ENCODE assay signal across 15 mouse cellular contexts in the genomic region with DNA sequence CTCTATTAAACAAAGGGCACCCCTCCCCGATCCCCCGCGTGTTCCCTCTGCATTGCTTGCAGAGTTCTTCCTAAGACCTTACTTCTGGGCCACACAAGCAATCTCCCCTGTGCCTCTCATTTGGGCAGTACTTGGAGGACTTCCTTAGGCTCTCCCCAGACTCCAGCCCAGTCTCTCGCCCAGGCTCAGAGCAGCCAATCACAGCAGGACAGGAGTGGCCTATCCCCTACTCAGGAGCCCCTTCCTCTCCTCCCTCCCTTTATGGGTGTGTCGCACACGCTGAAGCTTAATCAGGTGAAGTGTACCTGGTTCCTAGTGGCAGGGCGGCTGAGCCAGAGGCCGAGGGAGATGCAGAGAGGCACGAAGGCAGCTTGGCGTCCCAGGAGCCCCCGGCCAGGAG. TPM values are rescaled to one million over a fixed set of nuclear protein-coding genes. Genes with fewer than 3 reads are reported as not detected.
A peak's percentile ranks its signal among the peaks of the same experiment; 100 is the strongest.
DNase-seq lines count a peak whose midpoint lies in the region; ATAC-seq and TF ChIP-seq lines count a peak whose summit lies in the region.
"Had no signal": no experiment of that assay in that cellular context is flagged by ENCODE, and none has a peak within 500 bp of the region (broad histone marks: within the 10 kb centered on the region; RNA-seq: fewer than 3 reads in every experiment).

No protein-coding gene starts in this region.

- no peaks in the 10 kb centered on the region for H3K79me2 ChIP-seq in myocyte (ENCODE audit: control insufficient read depth, insufficient read depth)

- no peak overlapping the region for H3ac ChIP-seq in myocyte (ENCODE audit: control insufficient read depth, insufficient read length)

- peak overlapping the region; percentile 11; the same call in 1 of the 2 replicates for H3K4me2 ChIP-seq in hindbrain, embryonic 12.5 days (replicated peaks)
- H3K4me2 ChIP-seq in hindbrain, embryonic 13.5 days: no peak overlapping the region
- no peak overlapping the region for H3K4me2 ChIP-seq in lung, embryonic 16.5 days (ENCODE audit: low read depth, low read length)
- H3K4me2 ChIP-seq in embryonic facial prominence, embryonic 15.5 days (replicated peaks): peak overlapping the region; percentile 27; the same call in 1 of the 2 replicates
- H3K4me2 ChIP-seq in myocyte (ENCODE audit: low read depth): peak overlapping the region; percentile 18
- H3K4me2 ChIP-seq: liver, embryonic 12.5 days had no signal

- peaks cover 8% of the 10 kb centered on the region for H3K4me1 ChIP-seq in hindbrain, embryonic 12.5 days
- H3K4me1 ChIP-seq in hindbrain, embryonic 13.5 days (replicated peaks): peaks cover 18% of the 10 kb centered on the region
- peaks cover 7% of the 10 kb centered on the region for H3K4me1 ChIP-seq in lung, embryonic 16.5 days (replicated peaks; ENCODE audit: control insufficient read depth, insufficient read depth, low read length)
- H3K4me1 ChIP-seq in embryonic facial prominence, embryonic 15.5 days: peaks cover 15% of the 10 kb centered on the region
- H3K4me1 ChIP-seq: liver, embryonic 12.5 days had no signal

- no peak for DNase-seq in lung, postnatal 10 days
- no peak for DNase-seq in layer of hippocampus, adult 9-11 months
- no peak for DNase-seq in testis, postnatal 14 days (ENCODE audit: low spot score)
- DNase-seq: cerebellum, adult 2 months; kidney, postnatal 4 days had no signal

- H3K9ac ChIP-seq in hindbrain, embryonic 12.5 days: no peak overlapping the region
- H3K9ac ChIP-seq in hindbrain, embryonic 13.5 days: no peak overlapping the region
- no peak overlapping the region for H3K9ac ChIP-seq in lung, embryonic 16.5 days (ENCODE audit: low read length)
- no peak overlapping the region for H3K9ac ChIP-seq in embryonic facial prominence, embryonic 15.5 days
- H3K9ac ChIP-seq: hindbrain, embryonic 15.5 days; liver, embryonic 12.5 days had no signal

- no peak for ATAC-seq in hindbrain, embryonic 12.5 days (ENCODE audit: low FRiP score)
- no peak for ATAC-seq in hindbrain, embryonic 13.5 days (ENCODE audit: low FRiP score)
- peak; percentile 91 for ATAC-seq in lung, embryonic 16.5 days (ENCODE audit: low read depth)
- ATAC-seq in embryonic facial prominence, embryonic 15.5 days (ENCODE audit: insufficient number of reproducible peaks, low FRiP score, low TSS enrichment, low read depth): peak; percentile 56; the same call in 1 of the 2 replicates
- ATAC-seq: liver, embryonic 12.5 days had no signal

- WGBS in hindbrain, embryonic 12.5 days: 23% methylated on average over 11 of the region's 11 CpGs
- WGBS in hindbrain, embryonic 13.5 days: 26% methylated on average over 11 of the region's 11 CpGs
- WGBS in lung, embryonic 16.5 days: 11% methylated on average over 11 of the region's 11 CpGs
- WGBS in embryonic facial prominence, embryonic 15.5 days: 21% methylated on average over 11 of the region's 11 CpGs

- peaks cover 4% of the 10 kb centered on the region; the same call in 1 of the 2 replicates for H3K36me3 ChIP-seq in hindbrain, embryonic 12.5 days
- peaks cover 10% of the 10 kb centered on the region for H3K36me3 ChIP-seq in hindbrain, embryonic 13.5 days
- no peaks in the 10 kb centered on the region for H3K36me3 ChIP-seq in lung, embryonic 16.5 days (ENCODE audit: control insufficient read depth, insufficient read depth, low read length)
- peaks cover 2% of the 10 kb centered on the region; the same call in 1 of the 2 replicates for H3K36me3 ChIP-seq in embryonic facial prominence, embryonic 15.5 days
- no peaks in the 10 kb centered on the region for H3K36me3 ChIP-seq in myocyte (ENCODE audit: control insufficient read depth, insufficient read depth)

- H3K27me3 ChIP-seq in hindbrain, embryonic 12.5 days: peaks cover 13% of the 10 kb centered on the region
- peaks cover 29% of the 10 kb centered on the region for H3K27me3 ChIP-seq in hindbrain, embryonic 13.5 days
- no peaks in the 10 kb centered on the region for H3K27me3 ChIP-seq in lung, embryonic 16.5 days (ENCODE audit: control insufficient read depth, insufficient read depth, low read depth, low read length)
- no peaks in the 10 kb centered on the region for H3K27me3 ChIP-seq in embryonic facial prominence, embryonic 15.5 days
- peaks cover 5% of the 10 kb centered on the region for H3K27me3 ChIP-seq in myocyte (ENCODE audit: control insufficient read depth, insufficient read depth, insufficient read length)
- H3K27me3 ChIP-seq: hindbrain, embryonic 15.5 days had no signal

- TF ChIP-seq POLR2A in myocyte (IDR thresholded peaks at IDR 0.05; ENCODE audit: insufficient read length, low read depth): no peak

- H3K27ac ChIP-seq in hindbrain, embryonic 12.5 days: no peak overlapping the region
- no peak overlapping the region for H3K27ac ChIP-seq in hindbrain, embryonic 13.5 days
- no peak overlapping the region for H3K27ac ChIP-seq in lung, embryonic 16.5 days (ENCODE audit: low read length)
- H3K27ac ChIP-seq in embryonic facial prominence, embryonic 15.5 days (replicated peaks): no peak overlapping the region; the same call in 1 of the 2 replicates
- H3K27ac ChIP-seq: heart, embryonic 10.5 days; hindbrain, embryonic 15.5 days; liver, embryonic 12.5 days had no signal

- H3K9me3 ChIP-seq in hindbrain, embryonic 12.5 days (replicated peaks): no peaks in the 10 kb centered on the region
- no peaks in the 10 kb centered on the region for H3K9me3 ChIP-seq in hindbrain, embryonic 13.5 days
- no peaks in the 10 kb centered on the region for H3K9me3 ChIP-seq in lung, embryonic 16.5 days (ENCODE audit: control insufficient read depth, low read length)
- no peaks in the 10 kb centered on the region for H3K9me3 ChIP-seq in embryonic facial prominence, embryonic 15.5 days (replicated peaks)
- H3K9me3 ChIP-seq: heart, embryonic 10.5 days; hindbrain, embryonic 15.5 days; liver, embryonic 12.5 days had no signal

- H3K4me3 ChIP-seq in hindbrain, embryonic 12.5 days: no peak overlapping the region
- H3K4me3 ChIP-seq in hindbrain, embryonic 13.5 days: no peak overlapping the region
- no peak overlapping the region for H3K4me3 ChIP-seq in lung, embryonic 16.5 days (ENCODE audit: low read length)
- no peak overlapping the region for H3K4me3 ChIP-seq in embryonic facial prominence, embryonic 15.5 days (replicated peaks)
- H3K4me3 ChIP-seq in myocyte: no peak overlapping the region
- H3K4me3 ChIP-seq: heart, embryonic 10.5 days; hindbrain, embryonic 15.5 days; liver, embryonic 12.5 days had no signal

TF ChIP-seq in myocyte, 11 proteins besides CTCF, POLR2A, EP300 and RAD21:
- TF ChIP-seq MAX (IDR thresholded peaks at IDR 0.05; ENCODE audit: low read depth): no peak
- no peak for TF ChIP-seq E2F4 (IDR thresholded peaks at IDR 0.05; ENCODE audit: insufficient read depth)
- no peak for TF ChIP-seq POLR2AphosphoS2 (IDR thresholded peaks at IDR 0.05; ENCODE audit: insufficient read length, low read depth)

RNA-seq across cellular contexts. Expression of a gene that starts 10.2 kb away (rescaled TPM):
- polyA plus RNA-seq in hindbrain, embryonic 12.5 days (2016; fragmentation: Nextera tagmentation; extraction: Ambion mirVana): not detected in 2 replicates
- polyA plus RNA-seq in hindbrain, embryonic 13.5 days (2015; fragmentation: Nextera tagmentation; extraction: Ambion mirVana): not detected in 2 replicates
- not detected in 2 replicates for polyA plus RNA-seq in lung, embryonic 16.5 days (2015; fragmentation: Nextera tagmentation; extraction: Ambion mirVana)
- 1.3 and 3.0 TPM in 2 replicates for polyA plus RNA-seq in embryonic facial prominence, embryonic 15.5 days (2015; fragmentation: Nextera tagmentation; extraction: Ambion mirVana)
- 0.36 TPM for polyA plus RNA-seq in myocyte (2012; fragmentation: generic; extraction: Trizol)
- polyA plus RNA-seq: cerebellum, adult 2 months; heart, embryonic 10.5 days; liver, embryonic 12.5 days; neural tube, embryonic 11.5 days; thymus, postnatal 0 days had no signal

RNA-seq across cellular contexts. Expression of a gene that starts 12.1 kb away (rescaled TPM):
- 0.18 and 1.3 TPM in 2 replicates for polyA plus RNA-seq in hindbrain, embryonic 12.5 days (2016; fragmentation: Nextera tagmentation; extraction: Ambion mirVana)
- polyA plus RNA-seq in hindbrain, embryonic 13.5 days (2015; fragmentation: Nextera tagmentation; extraction: Ambion mirVana): 0.10 and 0.29 TPM in 2 replicates
- 0.29 and 1.0 TPM in 2 replicates for polyA plus RNA-seq in lung, embryonic 16.5 days (2015; fragmentation: Nextera tagmentation; extraction: Ambion mirVana)
- polyA plus RNA-seq in embryonic facial prominence, embryonic 15.5 days (2015; fragmentation: Nextera tagmentation; extraction: Ambion mirVana): 5.2 and 7.8 TPM in 2 replicates
- 177 TPM for polyA plus RNA-seq in myocyte (2012; fragmentation: generic; extraction: Trizol)

RNA-seq across cellular contexts. Expression of a gene that starts 32.5 kb away (rescaled TPM):
- polyA plus RNA-seq in hindbrain, embryonic 12.5 days (2016; fragmentation: Nextera tagmentation; extraction: Ambion mirVana): 137 and 141 TPM in 2 replicates
- polyA plus RNA-seq in hindbrain, embryonic 13.5 days (2015; fragmentation: Nextera tagmentation; extraction: Ambion mirVana): 149 and 153 TPM in 2 replicates
- 163 and 171 TPM in 2 replicates for polyA plus RNA-seq in lung, embryonic 16.5 days (2015; fragmentation: Nextera tagmentation; extraction: Ambion mirVana)
- 172 and 176 TPM in 2 replicates for polyA plus RNA-seq in embryonic facial prominence, embryonic 15.5 days (2015; fragmentation: Nextera tagmentation; extraction: Ambion mirVana)
- 127 TPM for polyA plus RNA-seq in myocyte (2012; fragmentation: generic; extraction: Trizol)

RNA-seq across cellular contexts. Expression of a gene that starts 34.3 kb away (rescaled TPM):
- polyA plus RNA-seq in hindbrain, embryonic 12.5 days (2016; fragmentation: Nextera tagmentation; extraction: Ambion mirVana): not detected in 2 replicates
- polyA plus RNA-seq in hindbrain, embryonic 13.5 days (2015; fragmentation: Nextera tagmentation; extraction: Ambion mirVana): not detected in 2 replicates
- polyA plus RNA-seq in lung, embryonic 16.5 days (2015; fragmentation: Nextera tagmentation; extraction: Ambion mirVana): not detected in 2 replicates
- 0.09 and 0.12 TPM in 2 replicates for polyA plus RNA-seq in embryonic facial prominence, embryonic 15.5 days (2015; fragmentation: Nextera tagmentation; extraction: Ambion mirVana)
- 7.1 TPM for polyA plus RNA-seq in myocyte (2012; fragmentation: generic; extraction: Trizol)
- polyA plus RNA-seq: heart, embryonic 10.5 days; liver, embryonic 12.5 days; neural tube, embryonic 11.5 days had no signal

Comparison
In these comparisons a context has a peak if more than half of its experiments do, and no peak if none do; other contexts are left out.
1. H3K4me2 ChIP-seq: peak in hindbrain, embryonic 12.5 days (single experiment), embryonic facial prominence, embryonic 15.5 days (single experiment) and myocyte (single experiment); none in hindbrain, embryonic 13.5 days (single experiment) and lung, embryonic 16.5 days (single experiment).
2. ATAC-seq: peak in lung, embryonic 16.5 days (single experiment) and embryonic facial prominence, embryonic 15.5 days (single experiment); none in hindbrain, embryonic 12.5 days (single experiment) and hindbrain, embryonic 13.5 days (single experiment).
3. RNA of a gene that starts 12.1 kb away (polyA plus RNA-seq): 177 TPM in myocyte (single experiment); 5.2 to 7.8 TPM in embryonic facial prominence, embryonic 15.5 days, 0.29 to 1.0 TPM in lung, embryonic 16.5 days, 0.10 to 0.29 TPM in hindbrain, embryonic 13.5 days and 0.18 to 1.3 TPM in hindbrain, embryonic 12.5 days; every median in the first group is over 10 times any median in the second.